Mouse (Mus musculus) thymus, postnatal 14 days (tissue): ENCODE data around the gene Rgsl1.
"Not testable (repeated sequence)": the region's sequence is repeated elsewhere in the genome, so short reads cannot be mapped to it uniquely, and the experiment has no call there.

Experiments
- DNase-seq: peaks from one replicate; pipeline ENCODE4 v3.0.0; 2021

Gene Rgsl1

GRCm38 (mm10) chr1:153844042-153844441 lies at the start of gene Rgsl1:
TSS of gene Rgsl1 (minus strand) at chr1:153844142.
- no peak for DNase-seq

GRCm38 (mm10) chr1:153891442-153891841 lies 47.5 kb upstream of the Rgsl1 start, which contains the start of gene Teddm1a:
TSS of gene Teddm1a (plus strand) at chr1:153891742.
- no peak for DNase-seq

- DNase-seq = no peak
Measured at GRCm38 (mm10) chr1:153890121-153890520, 46.2 kb upstream of the Rgsl1 start.

- no peak for DNase-seq
Measured at GRCm38 (mm10) chr1:153886024-153886633, 42.2 kb upstream of the Rgsl1 start.

- DNase-seq = not testable (repeated sequence)
Measured at GRCm38 (mm10) chr1:153880391-153880790, 36.4 kb upstream of the Rgsl1 start.

- no peak for DNase-seq
Measured at GRCm38 (mm10) chr1:153874045-153874444, 30.1 kb upstream of the Rgsl1 start, which contains the start of gene Teddm1b. TSS of gene Teddm1b (plus strand) at chr1:153874345.

GRCm38 (mm10) chr1:153855946-153856345 lies 12.0 kb upstream of the Rgsl1 start:
- DNase-seq = no peak

- peak; percentile 48 for DNase-seq
Measured at GRCm38 (mm10) chr1:153852696-153853095, 8.8 kb upstream of the Rgsl1 start.

- DNase-seq = peak; percentile 32
Measured at GRCm38 (mm10) chr1:153846867-153847266, 2.9 kb upstream of the Rgsl1 start.

- no peak for DNase-seq
Measured at GRCm38 (mm10) chr1:153846420-153846819, 2.5 kb upstream of the Rgsl1 start.

- peak; percentile 85 for DNase-seq
Measured at GRCm38 (mm10) chr1:153842121-153842740, 1.7 kb downstream of the Rgsl1 start.

GRCm38 (mm10) chr1:153836036-153836435 lies 7.9 kb downstream of the Rgsl1 start:
- DNase-seq = no peak

- no peak for DNase-seq
Measured at GRCm38 (mm10) chr1:153830746-153831145, 13.2 kb downstream of the Rgsl1 start.

- no peak for DNase-seq
Measured at GRCm38 (mm10) chr1:153820216-153820615, 23.7 kb downstream of the Rgsl1 start.

GRCm38 (mm10) chr1:153814278-153814677 lies 29.7 kb downstream of the Rgsl1 start:
- no peak for DNase-seq

GRCm38 (mm10) chr1:153807390-153807993 lies 36.5 kb downstream of the Rgsl1 start:
- DNase-seq = peak; percentile 79

- no peak for DNase-seq
Measured at GRCm38 (mm10) chr1:153803530-153803929, 40.4 kb downstream of the Rgsl1 start.

- DNase-seq = no peak
Measured at GRCm38 (mm10) chr1:153802691-153803090, 41.3 kb downstream of the Rgsl1 start.

- DNase-seq = no peak
Measured at GRCm38 (mm10) chr1:153794241-153794640, 49.7 kb downstream of the Rgsl1 start.

- no peak for DNase-seq
Measured at GRCm38 (mm10) chr1:153790708-153791107, 53.2 kb downstream of the Rgsl1 start.

GRCm38 (mm10) chr1:153785608-153786007 lies 58.3 kb downstream of the Rgsl1 start:
- no peak for DNase-seq

GRCm38 (mm10) chr1:153783339-153783738 lies 60.6 kb downstream of the Rgsl1 start:
- no peak for DNase-seq

- DNase-seq = no peak
Measured at GRCm38 (mm10) chr1:153778205-153778604, 65.7 kb downstream of the Rgsl1 start.

- DNase-seq = no peak
Measured at GRCm38 (mm10) chr1:153776257-153776656, 67.7 kb downstream of the Rgsl1 start.
